Mouse (Mus musculus): ENCODE data around the gene Ncl. TPM values are rescaled to one million over a fixed set of nuclear protein-coding genes. Genes with fewer than 3 reads are reported as not detected.

The Ncl gene
- polyA plus RNA-seq, 1 experiment from 2014 or later: 124 TPM

DNA sequence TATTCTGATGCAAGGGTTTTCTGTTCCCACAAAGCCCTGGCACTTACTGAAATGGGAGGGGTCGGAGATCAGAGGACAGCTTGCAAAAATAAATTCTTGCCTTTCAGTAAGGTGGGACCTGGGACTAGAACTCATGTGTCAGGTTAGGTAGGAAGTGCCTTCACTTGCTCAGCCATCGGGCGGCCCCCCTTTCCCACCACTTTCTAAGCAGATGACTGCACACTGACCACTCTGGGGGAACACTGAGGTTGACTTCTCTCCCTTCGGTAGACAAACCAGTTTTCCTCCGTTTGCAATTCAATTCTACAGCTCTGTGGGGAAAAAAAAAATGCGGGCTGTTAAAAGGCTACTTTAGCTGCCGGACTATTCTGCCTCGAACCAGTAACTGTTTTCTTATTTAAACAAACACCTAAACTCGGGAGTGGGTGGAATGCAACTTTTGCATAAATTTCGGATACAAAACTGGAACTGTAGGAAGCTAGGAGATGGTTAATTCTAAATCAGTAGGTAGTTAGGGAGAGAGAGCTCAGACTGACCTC, 47.7 kb downstream of the Ncl start:
- H3K27me3 ChIP-seq (replicated peaks; ENCODE audit: control insufficient read depth, insufficient read depth, low read length): no peaks in the 10 kb centered on the region
- H3K27ac ChIP-seq (ENCODE audit: low read depth, low read length): no peak overlapping the region
- peaks cover 4% of the 10 kb centered on the region; the same call in 1 of the 2 replicates for H3K4me1 ChIP-seq (ENCODE audit: control insufficient read depth, insufficient read depth, low read length)
- H3K9me3 ChIP-seq (replicated peaks; ENCODE audit: control insufficient read depth, low read length): no peaks in the 10 kb centered on the region
- H3K36me3 ChIP-seq (ENCODE audit: control insufficient read depth, insufficient read depth, low read length): no peaks in the 10 kb centered on the region
- ATAC-seq: no peak
- DNase-seq (ENCODE audit: low spot score): no peak
- H3K4me3 ChIP-seq (ENCODE audit: low read depth, low read length): no peak overlapping the region
- H3K4me2 ChIP-seq (ENCODE audit: low read length): no peak overlapping the region
- WGBS: 32% methylated on average over 10 of the region's 10 CpGs
- no peak overlapping the region for H3K9ac ChIP-seq (ENCODE audit: low read length)

DNA sequence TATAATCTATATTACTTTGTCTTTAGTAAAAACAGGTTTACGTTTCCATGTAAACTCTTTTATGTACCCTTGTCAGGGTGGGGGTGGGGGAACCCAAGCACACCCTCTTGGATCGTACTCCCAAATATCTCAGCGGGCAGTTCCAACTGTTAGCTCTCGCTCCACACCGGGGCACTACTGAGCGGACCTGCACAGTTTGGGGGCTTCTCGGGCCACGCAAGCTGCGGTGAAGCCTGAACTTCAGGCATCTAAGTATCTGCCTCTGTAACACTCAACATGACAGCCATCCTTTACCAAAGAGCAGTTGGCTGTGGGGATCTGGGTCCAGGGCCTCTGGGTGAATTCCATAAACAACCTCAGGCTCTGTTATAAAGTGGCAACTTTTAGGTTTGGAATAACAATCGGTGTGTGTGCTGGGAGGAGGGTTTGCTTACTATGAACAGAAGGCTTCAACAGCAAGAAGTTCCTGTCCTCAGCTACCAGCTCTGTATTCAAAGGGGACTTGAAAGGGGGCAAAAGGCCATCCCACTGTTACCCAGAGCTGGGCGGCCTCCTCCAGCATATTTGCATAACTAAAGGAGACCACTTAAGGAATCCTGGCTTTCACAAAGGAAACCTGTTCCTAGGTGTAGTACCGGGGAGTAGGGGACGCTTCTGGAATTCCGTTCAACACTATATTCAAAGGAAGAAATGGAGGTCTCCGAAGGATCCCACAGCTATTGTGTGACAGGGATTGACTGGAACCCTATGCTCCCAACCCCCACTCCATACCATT, 48.5 kb downstream of the Ncl start:
- Histone ChIP-seq H3K4me2 (ENCODE audit: low read length) (no peak overlapping the region), H3K9me3 (replicated peaks; ENCODE audit: control insufficient read depth, low read length) (no peaks in the 10 kb centered on the region), H3K4me3 (ENCODE audit: low read depth, low read length) (no peak overlapping the region), H3K4me1 (ENCODE audit: control insufficient read depth, insufficient read depth, low read length) (peaks cover 4% of the 10 kb centered on the region; the same call in 1 of the 2 replicates), H3K36me3 (ENCODE audit: control insufficient read depth, insufficient read depth, low read length) (no peaks in the 10 kb centered on the region), H3K27ac (ENCODE audit: low read depth, low read length) (no peak overlapping the region), H3K9ac (ENCODE audit: low read length) (no peak overlapping the region), H3K27me3 (replicated peaks; ENCODE audit: control insufficient read depth, insufficient read depth, low read length) (no peaks in the 10 kb centered on the region)
- ATAC-seq: 0 out of 2 replicates have a peak, but pooled peaks have one; percentile 15
- WGBS: 17% methylated on average over 15 of the region's 15 CpGs
- no peak for DNase-seq (ENCODE audit: low spot score)

DNA sequence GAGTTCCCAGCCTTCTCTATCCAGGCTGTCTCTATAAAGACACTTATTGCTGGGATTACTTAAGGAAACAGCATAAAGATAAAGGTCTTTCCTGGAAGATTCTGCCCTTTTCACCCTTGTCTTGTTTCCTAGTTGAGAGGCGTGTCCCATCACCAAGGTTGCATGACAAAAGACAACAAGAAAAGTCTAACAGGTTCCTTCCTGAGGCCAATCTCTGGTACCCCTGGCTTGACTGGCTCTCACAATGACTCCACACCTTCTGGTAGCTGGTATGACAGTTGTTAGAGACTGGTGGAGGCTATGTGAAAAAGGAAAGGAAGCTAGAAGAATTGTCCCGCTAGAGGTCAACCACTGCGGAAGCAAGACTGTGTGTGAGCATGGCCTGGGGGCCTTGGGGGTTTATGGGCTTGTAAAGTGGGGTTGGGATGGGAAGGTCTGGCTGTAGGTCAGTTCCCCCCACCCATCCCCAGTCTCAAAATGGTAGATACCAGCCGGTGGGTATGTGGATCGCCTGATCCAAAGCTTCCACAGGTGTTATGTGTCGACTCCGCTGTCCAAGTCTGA, 49.8 kb downstream of the Ncl start:
- Histone ChIP-seq H3K9me3 (replicated peaks; ENCODE audit: control insufficient read depth, low read length) (no peaks in the 10 kb centered on the region), H3K36me3 (ENCODE audit: control insufficient read depth, insufficient read depth, low read length) (no peaks in the 10 kb centered on the region), H3K27ac (ENCODE audit: low read depth, low read length) (no peak overlapping the region), H3K4me2 (ENCODE audit: low read length) (no peak overlapping the region), H3K4me1 (ENCODE audit: control insufficient read depth, insufficient read depth, low read length) (peaks cover 4% of the 10 kb centered on the region; the same call in 1 of the 2 replicates), H3K9ac (ENCODE audit: low read length) (no peak overlapping the region), H3K4me3 (ENCODE audit: low read depth, low read length) (no peak overlapping the region), H3K27me3 (replicated peaks; ENCODE audit: control insufficient read depth, insufficient read depth, low read length) (peaks cover 8% of the 10 kb centered on the region)
- 97% methylated on average over 7 of the region's 7 CpGs for WGBS
- no peak for DNase-seq (ENCODE audit: low spot score)
- ATAC-seq: no peak

DNA sequence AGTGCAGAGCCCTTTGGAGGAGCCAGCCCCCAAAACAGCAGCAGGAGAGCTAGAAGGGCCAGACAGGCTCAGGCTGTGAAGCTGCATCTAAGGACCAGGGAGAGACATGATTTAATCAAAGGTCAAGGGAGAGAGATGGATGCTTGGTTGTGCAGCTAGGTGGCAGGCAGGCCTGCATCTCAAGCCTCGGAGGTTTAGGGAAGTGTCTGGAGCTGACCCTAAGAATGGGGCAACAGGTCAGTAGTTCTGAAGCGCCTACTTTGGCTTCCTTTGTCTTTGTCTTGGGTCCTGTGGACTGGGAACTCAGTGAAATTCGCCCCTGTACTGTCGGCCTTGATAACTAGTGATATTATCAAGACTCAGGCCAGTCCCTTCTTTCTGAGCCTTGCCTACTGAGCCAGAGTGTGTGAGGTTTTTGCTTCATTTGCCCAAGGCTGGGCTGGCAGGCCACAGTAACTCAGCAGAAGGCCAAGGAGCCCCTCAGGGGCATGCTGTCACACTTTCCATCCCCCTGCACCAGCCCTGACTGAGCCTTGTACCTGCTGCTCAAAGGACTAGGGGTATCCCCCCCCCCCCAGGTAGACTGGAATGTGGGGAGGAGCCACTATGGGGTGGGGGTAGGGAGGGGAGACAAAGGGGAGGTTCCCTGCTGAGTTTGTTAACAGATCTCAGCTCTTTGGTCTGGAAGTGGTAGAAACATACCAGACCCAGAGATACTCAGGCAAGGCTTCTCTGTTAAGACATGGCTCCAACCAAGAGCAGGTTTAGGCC, 51.1 kb downstream of the Ncl start:
- no peak overlapping the region for H3K4me3 ChIP-seq (ENCODE audit: low read depth, low read length)
- H3K27me3 ChIP-seq (replicated peaks; ENCODE audit: control insufficient read depth, insufficient read depth, low read length): peaks cover 21% of the 10 kb centered on the region
- H3K9me3 ChIP-seq (replicated peaks; ENCODE audit: control insufficient read depth, low read length): no peaks in the 10 kb centered on the region
- no peaks in the 10 kb centered on the region for H3K36me3 ChIP-seq (ENCODE audit: control insufficient read depth, insufficient read depth, low read length)
- WGBS: 34% methylated on average over 4 of the region's 4 CpGs
- no peak overlapping the region for H3K9ac ChIP-seq (ENCODE audit: low read length)
- no peak overlapping the region for H3K4me2 ChIP-seq (ENCODE audit: low read length)
- ATAC-seq (no peak), DNase-seq (ENCODE audit: low spot score) (no peak)
- H3K4me1 ChIP-seq (ENCODE audit: control insufficient read depth, insufficient read depth, low read length): peaks cover 4% of the 10 kb centered on the region; the same call in 1 of the 2 replicates
- no peak overlapping the region for H3K27ac ChIP-seq (ENCODE audit: low read depth, low read length)

DNA sequence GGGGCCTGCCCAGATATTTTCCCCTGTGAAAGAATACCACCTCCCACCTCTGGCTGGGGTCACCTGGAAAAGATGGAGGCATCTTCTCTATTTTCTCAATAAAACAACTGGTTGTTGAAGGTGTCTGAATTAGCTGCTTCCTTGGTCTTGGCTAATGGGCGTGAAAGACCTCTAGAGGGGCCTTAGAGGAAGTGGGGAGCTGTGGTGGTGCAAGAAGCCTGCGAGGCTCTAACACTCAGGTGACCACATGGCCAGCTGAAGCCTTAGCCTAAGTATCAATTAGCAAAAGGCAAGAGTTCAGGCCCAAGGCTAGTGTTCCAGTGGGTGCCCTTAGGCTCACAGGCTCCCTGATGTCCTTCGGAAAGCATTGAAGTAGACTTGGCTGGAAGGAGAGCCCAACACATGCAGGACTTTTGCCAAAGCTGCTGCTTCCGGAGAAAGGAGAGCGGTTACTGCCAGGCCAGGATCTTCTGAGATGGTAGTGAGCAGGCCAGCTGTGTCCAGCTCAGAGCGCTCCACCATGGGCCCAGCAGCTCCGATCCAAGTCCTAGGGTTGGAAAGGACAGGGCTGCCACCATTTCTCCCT, 51.9 kb downstream of the Ncl start:
- H3K4me3 ChIP-seq (ENCODE audit: low read depth, low read length): no peak overlapping the region
- peaks cover 4% of the 10 kb centered on the region; the same call in 1 of the 2 replicates for H3K4me1 ChIP-seq (ENCODE audit: control insufficient read depth, insufficient read depth, low read length)
- no peak for ATAC-seq
- no peaks in the 10 kb centered on the region for H3K9me3 ChIP-seq (replicated peaks; ENCODE audit: control insufficient read depth, low read length)
- no peak overlapping the region for H3K27ac ChIP-seq (ENCODE audit: low read depth, low read length)
- H3K27me3 ChIP-seq (replicated peaks; ENCODE audit: control insufficient read depth, insufficient read depth, low read length): peaks cover 23% of the 10 kb centered on the region
- no peak for DNase-seq (ENCODE audit: low spot score)
- H3K9ac ChIP-seq (ENCODE audit: low read length): no peak overlapping the region
- no peaks in the 10 kb centered on the region for H3K36me3 ChIP-seq (ENCODE audit: control insufficient read depth, insufficient read depth, low read length)
- H3K4me2 ChIP-seq (ENCODE audit: low read length): no peak overlapping the region
- WGBS: 94% methylated on average over 7 of the region's 7 CpGs

DNA sequence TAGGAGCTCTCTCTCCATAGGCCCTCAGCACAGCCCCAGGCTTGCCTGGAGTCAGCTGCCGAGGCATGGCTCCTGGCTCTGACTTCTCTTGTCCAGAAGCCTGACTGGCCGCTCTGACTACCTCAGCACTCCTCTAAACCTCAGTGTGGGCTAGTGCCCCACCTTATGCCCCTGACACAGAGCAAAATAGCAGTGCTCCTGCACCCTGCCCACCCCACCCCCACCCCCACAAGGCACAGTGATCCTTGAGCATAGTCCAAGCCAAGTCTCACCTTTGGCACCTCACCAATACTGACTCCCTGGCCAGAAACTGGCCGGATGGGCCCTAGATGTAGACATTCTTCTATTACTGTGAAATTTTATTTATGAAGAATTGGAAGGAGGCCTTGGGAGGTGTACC, 52.5 kb downstream of the Ncl start:
- Histone ChIP-seq H3K9me3 (replicated peaks; ENCODE audit: control insufficient read depth, low read length) (no peaks in the 10 kb centered on the region), H3K27ac (ENCODE audit: low read depth, low read length) (no peak overlapping the region), H3K36me3 (ENCODE audit: control insufficient read depth, insufficient read depth, low read length) (no peaks in the 10 kb centered on the region), H3K9ac (ENCODE audit: low read length) (no peak overlapping the region), H3K4me3 (ENCODE audit: low read depth, low read length) (no peak overlapping the region), H3K27me3 (replicated peaks; ENCODE audit: control insufficient read depth, insufficient read depth, low read length) (peaks cover 26% of the 10 kb centered on the region), H3K4me2 (ENCODE audit: low read length) (no peak overlapping the region), H3K4me1 (ENCODE audit: control insufficient read depth, insufficient read depth, low read length) (peaks cover 4% of the 10 kb centered on the region; the same call in 1 of the 2 replicates)
- 84% methylated on average over 3 of the region's 3 CpGs for WGBS
- DNase-seq (ENCODE audit: low spot score) (no peak), ATAC-seq (no peak)

DNA sequence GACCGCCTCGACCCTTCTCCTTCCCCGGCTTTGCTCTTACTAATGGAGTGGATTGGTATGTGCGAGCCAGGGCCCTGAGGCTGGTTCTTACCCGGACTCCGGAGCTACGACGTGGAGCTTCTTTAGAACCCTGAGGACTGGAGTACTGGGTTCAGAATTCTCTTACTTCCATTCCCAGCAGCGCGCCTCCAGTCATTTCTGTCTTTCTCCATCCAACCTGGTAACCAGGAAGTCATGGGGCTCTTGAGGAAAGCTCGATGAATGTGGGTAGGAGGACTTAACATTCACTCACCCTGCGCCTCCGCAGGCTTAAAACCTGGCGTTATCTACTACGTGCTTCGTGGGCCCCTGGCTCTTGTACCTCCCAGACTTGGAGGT, 55.3 kb downstream of the Ncl start:
- WGBS: 2% methylated on average over 14 of the region's 16 CpGs

DNA sequence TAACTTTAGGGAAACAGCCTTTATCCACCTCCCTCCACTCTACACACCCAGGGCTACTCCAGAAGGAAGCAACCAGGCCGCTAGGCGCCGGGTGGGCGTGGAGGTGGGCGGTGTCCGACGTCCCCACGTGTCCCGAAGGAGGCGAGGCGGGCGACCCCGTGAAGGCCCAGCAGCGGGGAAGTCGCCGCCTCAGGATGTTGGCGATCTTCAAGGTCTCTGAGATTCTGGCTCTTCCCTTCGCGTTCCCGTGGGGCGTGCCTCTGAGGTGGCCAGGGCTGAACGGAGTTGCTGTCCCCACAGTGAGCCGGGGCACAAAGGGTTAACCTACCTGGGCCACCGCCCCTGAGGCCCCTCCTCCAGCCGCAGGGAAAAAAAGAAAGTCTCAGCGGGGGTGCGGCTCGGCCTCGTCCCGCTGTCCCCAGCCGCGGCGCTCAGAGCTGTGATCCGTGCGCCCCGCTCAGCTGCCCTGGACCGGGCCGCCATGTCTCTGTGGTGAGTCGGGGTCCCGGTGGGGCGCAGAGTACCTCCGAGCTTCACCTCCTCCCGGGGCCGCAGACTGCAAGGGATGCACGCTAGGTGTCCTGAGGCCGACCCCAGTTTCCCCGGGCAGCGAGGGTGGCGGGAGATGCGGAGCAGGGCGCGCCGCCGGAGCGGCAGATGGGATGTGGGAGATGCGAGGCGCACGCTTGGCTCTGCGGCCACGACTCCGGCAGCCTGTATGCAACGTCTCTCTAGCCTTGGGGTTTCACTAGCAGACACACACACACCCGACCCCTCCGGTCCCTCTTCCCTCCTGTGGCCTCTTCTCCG, 55.9 kb downstream of the Ncl start:
- Histone ChIP-seq H3K27me3 (replicated peaks; ENCODE audit: control insufficient read depth, insufficient read depth, low read length) (peaks cover 26% of the 10 kb centered on the region), H3K9me3 (replicated peaks; ENCODE audit: control insufficient read depth, low read length) (no peaks in the 10 kb centered on the region), H3K4me2 (ENCODE audit: low read length) (peak overlapping the region; percentile 98), H3K9ac (ENCODE audit: low read length) (peak overlapping the region; percentile 71), H3K4me3 (ENCODE audit: low read depth, low read length) (peak overlapping the region; percentile 57), H3K4me1 (ENCODE audit: control insufficient read depth, insufficient read depth, low read length) (no peaks in the 10 kb centered on the region), H3K27ac (ENCODE audit: low read depth, low read length) (no peak overlapping the region), H3K36me3 (ENCODE audit: control insufficient read depth, insufficient read depth, low read length) (no peaks in the 10 kb centered on the region)
- ATAC-seq (peak; percentile 82), DNase-seq (ENCODE audit: low spot score) (peak; percentile 50)
- 0% methylated on average over 56 of the region's 65 CpGs for WGBS

More for the DNA sequence above, 55.3 kb downstream of the Ncl start:
- Histone ChIP-seq H3K27me3 (replicated peaks; ENCODE audit: control insufficient read depth, insufficient read depth, low read length) (peaks cover 26% of the 10 kb centered on the region), H3K9ac (ENCODE audit: low read length) (peak overlapping the region; percentile 71), H3K4me2 (ENCODE audit: low read length) (peak overlapping the region; percentile 98), H3K9me3 (replicated peaks; ENCODE audit: control insufficient read depth, low read length) (no peaks in the 10 kb centered on the region), H3K4me3 (ENCODE audit: low read depth, low read length) (peak overlapping the region; percentile 57), H3K27ac (ENCODE audit: low read depth, low read length) (no peak overlapping the region), H3K36me3 (ENCODE audit: control insufficient read depth, insufficient read depth, low read length) (no peaks in the 10 kb centered on the region), H3K4me1 (ENCODE audit: control insufficient read depth, insufficient read depth, low read length) (no peaks in the 10 kb centered on the region)
- ATAC-seq (no peak), DNase-seq (ENCODE audit: low spot score) (no peak)
